Mouse (Mus musculus) CD4-positive naive resting alpha-beta T cell, adult 76 days (primary cell): ENCODE measurements around the gene Mab21l1. TPM values are rescaled to one million over a fixed set of nuclear protein-coding genes. Genes with fewer than 3 reads are reported as not detected.

Experiments used
- total RNA-seq: library from RNA; stranded (reverse); gene quantifications from one replicate; pipeline ENCODE4 v1.2.4, GENCODE M21; 2023

The Mab21l1 gene
- total RNA-seq = not detected

GRCm38 (mm10) chr3:55782056-55782687 lies at the start of gene Mab21l1:
TSS of gene Mab21l1 (plus strand) at chr3:55782510.

